23 mouse cellular contexts compared by ENCODE assay signal in the genomic region with DNA sequence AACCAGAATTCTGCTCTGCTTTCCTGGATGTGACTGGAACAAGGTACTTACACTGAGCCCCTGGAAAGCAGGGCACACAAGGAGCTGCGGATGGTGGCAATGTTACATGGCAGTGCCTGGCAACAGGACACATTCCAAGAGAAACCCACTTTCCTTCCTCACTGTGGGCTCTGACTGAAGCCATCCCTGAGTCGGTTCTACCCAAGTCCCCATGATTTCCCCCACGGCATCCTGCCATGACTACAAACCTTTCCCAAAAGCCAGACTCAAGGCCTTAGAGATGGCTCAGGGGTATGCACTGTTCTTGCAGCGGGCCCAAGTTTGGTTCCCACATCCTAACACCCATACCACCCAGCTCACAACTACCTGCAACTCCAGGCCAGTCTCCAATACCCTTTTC.
"Had no signal": no experiment of that assay in that cellular context is flagged by ENCODE, and none has a peak within 500 bp of the region (broad histone marks: within the 10 kb centered on the region; RNA-seq: fewer than 3 reads in every experiment).

No protein-coding gene starts in this region.

- H3K36me3 ChIP-seq: intestine, embryonic 15.5 days had no signal

- H3K4me2 ChIP-seq: heart, embryonic 12.5 days; hindbrain, embryonic 12.5 days; hindbrain, embryonic 14.5 days; intestine, embryonic 15.5 days; limb, embryonic 12.5 days had no signal

- H3K4me1 ChIP-seq: heart, embryonic 10.5 days; heart, embryonic 12.5 days; hindbrain, embryonic 10.5 days; hindbrain, embryonic 12.5 days; intestine, embryonic 15.5 days; limb, embryonic 10.5 days; limb, embryonic 12.5 days had no signal

- H3K4me3 ChIP-seq: gastrocnemius, adult 2 months; heart, embryonic 10.5 days; heart, embryonic 12.5 days; hindbrain, embryonic 10.5 days; hindbrain, embryonic 12.5 days; intestine, embryonic 15.5 days; layer of hippocampus, adult 2 months; left cerebral cortex, adult 2 months; limb, embryonic 10.5 days; limb, embryonic 12.5 days had no signal

- DNase-seq: forebrain, postnatal 0 days; gastrocnemius, adult 2 months; gastrocnemius, postnatal 10 days; gastrocnemius, postnatal 25 days; heart, postnatal 10 days; heart, postnatal 4 days; kidney, adult 18-20 months; kidney, adult 8-10 months; kidney, postnatal 10 days; kidney, postnatal 25 days; kidney, postnatal 4 days had no signal

- H3K27me3 ChIP-seq: heart, embryonic 12.5 days; hindbrain, embryonic 12.5 days; intestine, embryonic 15.5 days; limb, embryonic 12.5 days had no signal

- H3K9ac ChIP-seq: forebrain, postnatal 0 days; heart, embryonic 12.5 days; hindbrain, embryonic 12.5 days; hindbrain, embryonic 14.5 days; intestine, embryonic 15.5 days; limb, embryonic 12.5 days had no signal

- H3K9me3 ChIP-seq: heart, embryonic 10.5 days; heart, embryonic 12.5 days; hindbrain, embryonic 10.5 days; hindbrain, embryonic 12.5 days; intestine, embryonic 15.5 days; limb, embryonic 10.5 days; limb, embryonic 12.5 days had no signal

- ATAC-seq: forebrain, postnatal 0 days; hindbrain, embryonic 16.5 days; intestine, embryonic 15.5 days; intestine, postnatal 0 days had no signal

- H3K27ac ChIP-seq: gastrocnemius, adult 2 months; heart, embryonic 10.5 days; hindbrain, embryonic 10.5 days; hindbrain, embryonic 12.5 days; hindbrain, embryonic 14.5 days; intestine, embryonic 15.5 days; layer of hippocampus, adult 2 months; left cerebral cortex, adult 2 months; limb, embryonic 10.5 days; limb, embryonic 12.5 days had no signal
